Mouse (Mus musculus) v-Abl transformed pro-B cells (cell line): ENCODE measurements around the gene Phc1.

Source experiments
- in situ Hi-C, 2 experiments: fragments of 400-800 bp; cut with MboI; formaldehyde crosslinking; loops; one replicate each; pipeline ENCODE4 v1.15.1; 2025; ENCODE audit not compliant: unreplicated experiment in 2 of 2

The Phc1 gene

GRCm38 (mm10) chr6:122299621-122300133 lies 40.7 kb downstream of the Phc1 start:
- in situ Hi-C loops: loop anchor here (5.0 to 10.0 kb wide), 6 partner anchors 265 to 1115 kb away; partner anchors contain the start of gene Pex26 (in 1 of the 2)

GRCm38 (mm10) chr6:122298223-122298609 lies 42.1 kb downstream of the Phc1 start:
- in situ Hi-C loops: no loop called here

- in situ Hi-C loops: no loop called here
Observed at GRCm38 (mm10) chr6:122297279-122298222, 42.8 kb downstream of the Phc1 start.

- in situ Hi-C loops: no loop called here
Observed at GRCm38 (mm10) chr6:122296918-122297278, 43.5 kb downstream of the Phc1 start.

- in situ Hi-C loops: no loop called here
Observed at GRCm38 (mm10) chr6:122295242-122295641, 45.1 kb downstream of the Phc1 start.

GRCm38 (mm10) chr6:122294290-122294689 lies 46.1 kb downstream of the Phc1 start:
- in situ Hi-C loops: no loop called here

- in situ Hi-C loops: no loop called here
Observed at GRCm38 (mm10) chr6:122293796-122294195, 46.6 kb downstream of the Phc1 start.

- in situ Hi-C loops: no loop called here
Observed at GRCm38 (mm10) chr6:122293121-122293520, 47.2 kb downstream of the Phc1 start.

GRCm38 (mm10) chr6:122292184-122292583 lies 48.2 kb downstream of the Phc1 start:
- in situ Hi-C loops: no loop called here

- in situ Hi-C loops: no loop called here
Observed at GRCm38 (mm10) chr6:122291735-122292134, 48.6 kb downstream of the Phc1 start.

GRCm38 (mm10) chr6:122291264-122291663 lies 49.1 kb downstream of the Phc1 start:
- in situ Hi-C loops: no loop called here

GRCm38 (mm10) chr6:122290253-122290652 lies 50.1 kb downstream of the Phc1 start:
- in situ Hi-C loops: no loop called here

GRCm38 (mm10) chr6:122289313-122289712 lies 51.0 kb downstream of the Phc1 start:
- in situ Hi-C loops: no loop called here

- in situ Hi-C loops: no loop called here
Observed at GRCm38 (mm10) chr6:122288263-122288662, 52.1 kb downstream of the Phc1 start.

- in situ Hi-C loops: no loop called here
Observed at GRCm38 (mm10) chr6:122284823-122285222, 55.5 kb downstream of the Phc1 start.

- in situ Hi-C loops: no loop called here
Observed at GRCm38 (mm10) chr6:122284304-122284703, 56.1 kb downstream of the Phc1 start.

GRCm38 (mm10) chr6:122283429-122283828 lies 56.9 kb downstream of the Phc1 start:
- in situ Hi-C loops: no loop called here

- in situ Hi-C loops: no loop called here
Observed at GRCm38 (mm10) chr6:122282782-122283181, 57.6 kb downstream of the Phc1 start, which contains the start of gene Klrg1. TSS of gene Klrg1 (minus strand) at chr6:122282882.

GRCm38 (mm10) chr6:122276565-122276964 lies 63.8 kb downstream of the Phc1 start:
- in situ Hi-C loops: no loop called here

- in situ Hi-C loops: no loop called here
Observed at GRCm38 (mm10) chr6:122274546-122274945, 65.8 kb downstream of the Phc1 start.

GRCm38 (mm10) chr6:122270152-122270551 lies 70.2 kb downstream of the Phc1 start:
- in situ Hi-C loops: no loop called here

- in situ Hi-C loops: no loop called here
Observed at GRCm38 (mm10) chr6:122269170-122269569, 71.2 kb downstream of the Phc1 start.
